Mouse (Mus musculus): ENCODE results near the gene Mrpl43.

Gene Mrpl43

DNA sequence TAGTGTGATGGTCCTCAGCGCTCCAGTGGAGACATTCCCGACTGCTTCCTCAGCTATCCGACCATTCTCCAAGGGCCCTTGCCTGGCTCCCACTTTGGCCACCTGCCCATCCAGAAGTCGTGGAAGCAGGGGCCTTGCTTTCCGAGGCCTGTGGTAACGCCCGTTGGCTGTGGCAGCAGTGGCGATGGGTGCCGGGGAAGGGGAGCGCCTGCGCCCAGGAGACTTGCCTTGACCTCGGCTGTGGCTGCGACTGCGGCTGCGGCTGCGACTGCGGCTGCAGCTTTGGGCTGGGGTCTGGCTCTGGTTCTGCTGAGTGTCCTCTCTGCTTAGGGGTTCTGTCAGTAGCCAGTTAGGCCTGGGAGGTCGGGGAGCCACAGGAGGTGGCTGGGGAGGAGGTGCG is 22.5 kb upstream of the Mrpl43 start:
- DNase-seq = no peak

DNA sequence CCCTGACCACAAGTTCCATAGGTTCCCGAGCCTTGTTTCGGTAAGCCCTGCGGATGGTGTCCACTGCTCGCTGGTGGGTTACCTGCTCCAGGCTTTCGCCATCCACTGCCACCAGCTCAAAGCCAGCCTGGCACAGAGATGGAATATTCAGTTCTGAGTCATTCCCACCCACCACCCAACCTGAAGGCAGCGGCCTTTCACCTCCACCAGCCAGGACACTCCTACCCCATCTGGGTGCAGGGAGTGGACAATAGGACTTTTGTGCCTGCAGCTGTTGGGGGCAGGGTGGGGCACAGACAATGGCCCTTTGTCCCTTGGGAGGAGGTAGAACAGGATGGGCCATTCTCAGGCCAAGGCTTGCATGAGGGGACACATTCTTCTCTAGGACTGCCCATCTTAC is 21.6 kb upstream of the Mrpl43 start:
- DNase-seq = no peak

DNA sequence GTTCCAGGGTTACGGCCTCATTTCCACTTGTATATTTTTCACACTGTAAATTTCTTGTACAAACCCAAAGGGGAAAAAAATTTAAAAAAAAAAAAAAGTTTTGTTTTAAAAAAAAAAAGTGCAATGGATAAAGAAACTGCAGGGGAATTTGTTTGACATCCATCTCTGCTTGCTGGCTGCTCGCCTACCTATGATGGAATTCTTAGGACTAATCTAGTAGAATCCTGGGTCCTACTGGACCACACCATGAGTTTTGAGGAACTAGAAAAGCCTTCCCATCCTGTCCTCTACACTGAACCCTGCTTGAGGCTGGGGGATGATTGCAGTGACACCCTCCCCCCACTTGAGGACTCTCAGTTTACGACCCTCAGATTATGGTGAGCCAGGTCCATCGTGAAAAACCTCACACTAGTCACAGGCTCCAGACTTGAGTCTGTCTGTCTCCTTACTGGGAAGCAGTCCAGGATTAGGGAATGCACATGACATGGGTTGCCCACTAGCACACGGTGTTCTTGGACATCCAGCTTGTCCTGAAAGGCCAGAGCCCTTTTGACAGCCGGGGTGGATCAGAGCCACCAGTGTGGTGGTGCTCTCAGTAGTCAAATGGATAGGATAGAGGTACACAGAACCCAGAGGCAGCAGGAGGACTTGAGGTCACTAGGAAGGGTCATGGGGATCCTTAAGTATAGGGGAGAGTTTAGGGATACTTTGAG is 20.9 kb upstream of the Mrpl43 start:
- no peak for DNase-seq

DNA sequence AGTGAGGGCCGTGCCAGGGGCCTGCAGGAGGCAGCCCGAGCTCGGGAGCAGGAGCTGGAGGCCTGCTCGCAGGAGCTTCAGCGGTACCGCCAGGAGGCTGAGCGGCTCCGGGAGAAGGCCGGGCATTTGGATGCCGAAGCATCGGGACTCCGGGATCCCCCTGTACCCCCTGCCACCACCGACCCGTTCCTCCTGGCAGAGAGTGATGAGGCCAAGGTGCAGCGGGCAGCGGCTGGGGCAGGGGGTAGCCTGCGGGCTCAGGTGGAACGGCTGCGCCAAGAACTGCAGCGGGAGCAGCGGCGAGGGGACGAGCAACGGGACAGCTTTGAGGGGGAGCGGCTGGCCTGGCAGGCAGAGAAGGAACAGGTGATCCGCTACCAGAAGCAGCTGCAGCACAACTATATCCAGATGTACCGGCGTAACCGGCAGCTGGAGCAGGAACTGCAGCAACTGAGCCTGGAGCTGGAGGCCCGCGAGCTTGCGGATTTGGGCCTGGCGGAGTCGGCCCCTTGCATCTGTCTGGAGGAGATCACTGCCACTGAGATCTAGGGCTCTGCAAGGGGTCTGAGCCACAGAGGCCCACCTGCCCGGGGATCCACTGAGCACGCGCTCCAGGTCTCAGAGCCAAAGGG is 19.8 kb upstream of the Mrpl43 start:
- DNase-seq = no peak

DNA sequence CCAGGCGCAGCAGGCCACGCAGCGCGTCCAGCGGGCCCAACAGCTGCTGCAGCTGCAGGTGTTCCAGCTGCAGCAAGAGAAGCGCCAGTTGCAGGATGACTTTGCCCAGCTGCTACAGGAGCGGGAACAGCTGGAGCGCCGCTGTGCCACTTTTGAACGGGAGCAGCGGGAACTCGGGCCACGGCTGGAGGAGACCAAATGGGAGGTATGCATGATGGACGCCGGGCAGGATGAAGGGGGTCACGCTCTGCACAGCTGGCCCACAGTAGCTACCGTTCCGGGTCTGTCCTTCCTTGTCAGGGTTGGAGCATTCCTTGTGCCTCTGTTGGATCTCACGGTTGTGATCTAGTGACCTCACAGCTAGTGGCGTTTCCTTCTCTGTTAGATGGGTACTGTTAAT is 18.5 kb upstream of the Mrpl43 start:
- DNase-seq = no peak

DNA sequence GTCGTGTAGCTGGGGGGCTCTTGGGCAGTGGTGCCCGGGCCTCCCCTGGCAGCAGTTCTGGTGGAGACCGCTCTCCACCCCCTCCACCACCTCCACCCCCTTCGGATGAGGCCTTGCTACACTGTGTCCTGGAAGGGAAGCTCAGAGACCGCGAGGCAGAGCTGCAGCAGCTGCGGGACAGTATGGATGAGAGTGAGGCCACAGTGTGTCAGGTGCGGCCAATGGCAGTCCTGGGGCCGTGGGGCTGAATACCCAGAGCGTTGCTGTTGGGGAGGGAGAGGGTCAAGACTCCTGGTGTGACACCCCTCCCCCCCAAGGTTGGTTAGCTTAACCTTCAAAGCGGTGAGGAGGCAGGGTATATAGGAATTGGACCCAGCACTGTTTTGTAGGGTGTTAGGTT is 17.8 kb upstream of the Mrpl43 start:
- DNase-seq = no peak

DNA sequence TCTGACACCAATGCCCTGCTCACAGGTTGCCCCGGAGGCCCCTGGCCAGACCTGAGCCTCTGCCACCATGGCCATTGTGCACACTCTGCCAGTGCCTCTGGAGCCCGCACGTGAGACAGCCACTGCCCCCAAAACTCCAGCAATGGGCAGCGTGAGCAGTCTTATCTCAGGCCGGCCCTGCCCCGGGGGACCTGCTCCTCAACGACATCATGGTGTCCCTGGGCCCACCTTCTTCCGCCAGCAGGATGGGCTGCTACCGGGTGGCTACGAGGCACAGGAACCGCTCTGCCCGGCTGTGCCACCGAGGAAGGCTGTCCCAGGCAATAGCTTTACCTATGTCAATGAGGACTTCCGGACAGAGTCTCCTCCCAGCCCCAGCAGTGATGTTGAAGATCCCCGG is 15.1 kb upstream of the Mrpl43 start:
- DNase-seq = no peak

DNA sequence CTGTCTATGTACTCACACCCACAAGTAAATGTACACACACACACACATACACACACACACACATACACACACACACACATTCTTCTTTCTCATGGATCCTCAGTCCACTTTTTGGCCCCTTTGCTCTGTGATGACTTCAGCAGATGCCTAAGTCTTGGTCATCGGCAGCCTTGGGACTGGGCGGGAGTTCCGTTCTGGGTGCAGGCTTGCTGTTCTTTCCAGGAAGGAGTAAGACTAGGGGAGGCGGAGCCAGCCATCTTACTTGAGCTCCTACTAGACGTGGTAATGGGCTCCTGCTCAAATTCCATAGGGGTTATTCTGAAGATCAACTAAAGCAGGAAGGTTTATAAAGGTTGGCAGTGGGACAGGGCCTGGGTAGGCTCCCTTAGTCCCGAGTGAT is 14.1 kb upstream of the Mrpl43 start:
- DNase-seq = no peak

DNA sequence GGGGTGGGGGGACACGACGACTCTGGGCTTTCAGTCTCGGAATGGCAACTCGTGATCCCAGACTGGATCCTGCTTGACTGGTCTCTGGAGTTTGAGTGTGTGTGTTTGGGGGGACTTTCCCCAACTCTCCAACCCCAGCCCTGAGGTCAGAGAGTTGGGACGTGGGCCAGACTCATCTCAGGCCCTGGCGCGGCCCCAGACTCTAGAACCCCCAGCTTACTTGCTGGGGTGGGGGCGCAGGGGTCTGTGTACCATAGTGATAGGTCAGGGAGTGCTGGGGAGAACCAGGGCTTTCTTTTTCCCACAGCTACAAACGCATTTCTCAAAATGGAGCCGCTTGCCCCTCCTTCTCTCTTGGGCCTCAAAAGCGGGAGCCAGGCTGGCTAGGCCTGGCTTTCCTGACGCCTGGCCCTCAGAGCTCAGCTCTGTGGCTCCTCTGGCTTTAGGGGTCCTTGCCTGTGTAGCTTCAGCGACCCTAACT is 12.1 kb upstream of the Mrpl43 start:
- DNase-seq = peak; percentile 75

DNA sequence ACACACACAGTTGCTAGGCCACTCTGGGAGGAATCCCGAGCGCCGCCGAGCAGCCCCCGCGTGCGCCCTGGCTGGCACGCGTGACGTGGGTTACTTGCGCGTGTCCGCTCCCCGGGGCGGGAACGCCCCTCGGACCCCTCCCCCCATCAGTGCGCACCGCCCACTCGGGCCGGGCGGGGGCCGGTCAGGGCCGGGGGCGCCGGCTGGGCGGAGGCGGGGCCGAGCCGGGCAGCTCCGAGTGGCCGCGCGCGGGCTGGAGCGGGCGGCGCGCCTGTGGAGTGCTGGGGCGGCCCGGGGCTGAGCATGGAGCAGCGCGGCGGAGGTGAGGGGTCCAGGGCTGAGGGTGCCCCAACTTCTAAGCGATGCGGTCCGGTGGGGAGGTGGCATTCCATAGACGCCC is 11.7 kb upstream of the Mrpl43 start:
- DNase-seq = peak; percentile 84

DNA sequence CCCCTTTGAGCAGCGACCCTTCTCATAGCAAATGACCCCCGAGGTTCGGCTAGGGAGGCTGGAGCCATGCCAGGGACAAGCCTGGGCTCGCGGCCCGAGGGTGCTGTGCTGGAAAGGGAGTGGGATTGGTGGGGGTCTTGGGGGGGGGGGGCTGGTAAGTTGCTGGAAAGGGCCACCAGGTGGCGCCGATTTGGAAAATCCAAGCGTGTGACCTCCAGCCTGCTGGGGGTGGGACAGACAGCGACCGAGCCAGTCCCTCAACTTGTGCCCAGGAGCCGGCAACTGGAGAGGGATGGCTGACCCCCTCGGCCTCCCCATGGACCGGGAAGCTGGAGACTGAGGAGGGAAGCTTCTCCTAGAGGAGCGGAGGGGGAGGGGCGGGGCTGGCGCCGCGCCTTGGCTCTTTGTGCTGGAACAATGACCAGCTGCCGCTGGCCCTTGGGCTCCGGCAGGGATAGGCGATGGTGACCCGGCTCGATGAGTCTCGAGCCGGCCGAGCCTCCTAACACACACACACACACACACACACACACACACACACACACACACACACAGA is 11.1 kb upstream of the Mrpl43 start:
- peak; percentile 89 for DNase-seq

DNA sequence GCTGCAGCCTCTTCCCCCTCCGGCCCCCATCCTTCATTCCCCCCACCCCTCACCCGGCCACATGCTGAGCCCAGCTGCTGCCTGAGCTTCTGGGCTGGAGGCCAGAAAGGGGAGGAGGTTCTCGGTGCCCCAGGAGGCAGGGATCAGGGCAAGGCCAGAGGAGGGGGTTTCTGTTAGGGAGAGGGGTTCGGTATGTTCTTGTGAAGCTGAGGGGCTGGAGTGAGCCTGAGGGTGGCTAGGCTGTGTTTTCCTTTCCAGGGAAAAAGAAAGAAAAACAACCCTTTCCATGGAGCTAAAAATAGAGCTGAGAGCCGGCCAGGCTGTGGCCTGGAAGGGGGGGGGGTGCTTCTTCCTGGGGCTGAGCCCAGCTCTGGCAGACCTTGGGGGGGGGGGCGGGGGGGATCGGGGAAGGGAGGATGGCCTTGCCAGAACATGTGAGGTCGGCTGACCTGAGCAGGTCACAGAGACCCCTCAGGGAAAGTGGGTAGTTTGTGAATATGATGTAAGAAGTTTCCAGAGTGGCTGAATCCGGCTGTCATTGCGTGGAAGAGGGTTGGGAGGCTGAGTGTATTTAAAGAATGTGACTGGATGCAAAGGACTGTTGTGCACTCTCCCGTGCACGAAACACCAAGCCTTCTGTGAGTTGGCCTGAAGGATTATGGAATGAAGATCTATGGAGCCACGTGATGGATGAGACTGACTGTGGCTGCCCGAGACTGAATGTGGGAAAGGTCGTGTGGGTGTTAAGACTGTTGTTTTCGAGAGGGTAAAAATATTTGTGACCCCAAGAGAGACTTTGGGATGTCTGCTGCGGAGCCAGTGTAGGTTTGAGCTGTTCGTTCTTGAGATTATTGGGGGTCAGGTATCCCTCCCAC is 10.3 kb upstream of the Mrpl43 start:
- peak; percentile 89 for DNase-seq

DNA sequence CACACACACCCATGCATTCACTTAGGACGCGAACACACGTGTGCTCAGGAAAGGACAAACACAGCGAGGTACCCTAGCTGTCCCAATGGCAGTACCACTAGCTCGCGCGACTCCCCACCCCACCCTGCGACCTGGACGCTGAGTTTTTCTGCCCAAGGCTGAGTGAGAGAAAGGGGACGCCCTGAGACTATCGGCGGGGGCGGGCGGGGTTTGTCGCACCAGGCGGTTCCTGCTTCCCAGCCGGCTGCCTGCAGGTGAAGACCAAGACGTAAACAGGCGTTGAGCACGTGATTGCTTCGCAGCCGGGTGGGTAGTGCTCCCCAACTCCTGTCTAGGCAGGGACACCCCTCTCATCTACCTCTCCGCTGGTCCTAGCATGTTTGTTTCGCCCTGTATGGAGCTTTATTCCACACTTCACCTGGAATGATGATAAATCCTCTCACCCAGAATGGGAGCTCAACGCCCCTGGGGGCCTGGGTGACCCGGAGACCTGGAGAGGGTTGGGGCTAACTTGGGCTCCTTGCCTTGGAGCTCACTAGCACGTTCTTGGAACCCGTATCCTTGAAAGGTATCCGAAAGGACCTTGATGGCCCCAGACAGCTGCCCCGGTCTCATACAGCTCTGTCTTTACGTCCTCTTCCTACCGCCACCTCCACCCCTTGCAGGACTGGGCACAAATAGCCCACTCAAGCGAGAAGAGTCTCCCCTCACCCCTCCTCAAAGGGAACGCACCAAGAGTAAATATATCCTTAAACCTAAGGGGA is 9.5 kb upstream of the Mrpl43 start:
- peak; percentile 82 for DNase-seq

DNA sequence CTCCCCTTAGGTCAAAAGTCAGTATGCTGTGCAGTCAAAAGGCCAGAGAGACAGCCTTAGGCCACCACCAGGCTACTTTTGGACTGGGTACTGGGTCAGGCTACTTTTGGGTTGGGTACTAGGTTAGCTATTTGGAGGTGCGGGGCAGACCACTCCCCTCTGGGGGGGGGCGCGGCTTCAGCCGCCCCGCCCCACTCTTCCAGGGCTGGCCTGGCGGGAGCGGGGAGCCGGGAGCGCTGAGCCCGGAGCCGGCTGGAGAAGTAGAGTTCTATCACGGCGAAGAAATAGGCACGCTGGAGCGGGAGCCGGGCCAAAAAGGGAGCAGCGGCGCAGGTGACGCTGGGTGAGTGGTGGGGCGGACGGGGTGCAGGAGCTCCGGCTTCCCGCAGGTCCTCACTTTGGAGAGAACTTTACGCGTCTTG is 8.8 kb upstream of the Mrpl43 start:
- peak; percentile 78 for DNase-seq

DNA sequence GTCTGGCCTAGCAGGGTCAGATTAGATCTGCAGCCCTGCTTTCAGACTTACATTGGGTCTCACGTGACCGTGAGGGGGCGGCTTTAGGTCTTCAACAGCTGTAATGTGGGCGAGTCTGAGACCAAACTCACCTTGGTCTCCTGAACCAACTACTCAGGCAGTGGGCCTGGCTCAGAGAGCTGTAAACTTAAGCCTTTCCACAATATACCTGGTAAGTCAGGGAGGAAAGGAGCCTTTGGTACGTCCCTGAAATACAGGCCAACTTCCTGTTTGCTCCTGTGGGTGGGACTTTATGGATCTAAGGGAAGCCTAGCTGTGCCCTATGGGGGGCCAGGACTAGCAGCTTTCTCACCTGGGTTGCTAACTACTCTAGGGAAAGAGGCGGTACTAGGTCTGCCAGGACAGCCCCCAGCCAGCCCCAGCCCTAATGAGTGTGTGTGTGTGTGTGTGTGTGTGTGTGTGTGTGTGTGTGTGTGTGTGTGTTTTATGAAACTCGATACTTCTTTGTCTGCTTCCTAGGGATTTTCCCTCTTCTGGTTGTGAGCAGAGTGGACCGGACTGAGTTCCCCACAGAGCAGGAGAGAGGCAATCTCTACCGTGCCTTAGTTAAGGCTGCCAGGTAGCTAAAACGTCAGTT is 8.2 kb upstream of the Mrpl43 start, which contains the start of gene Lzts2:
TSS of gene Lzts2 (plus strand) at position 80 of the 637 bp plus-strand sequence.
- no peak for DNase-seq

DNA sequence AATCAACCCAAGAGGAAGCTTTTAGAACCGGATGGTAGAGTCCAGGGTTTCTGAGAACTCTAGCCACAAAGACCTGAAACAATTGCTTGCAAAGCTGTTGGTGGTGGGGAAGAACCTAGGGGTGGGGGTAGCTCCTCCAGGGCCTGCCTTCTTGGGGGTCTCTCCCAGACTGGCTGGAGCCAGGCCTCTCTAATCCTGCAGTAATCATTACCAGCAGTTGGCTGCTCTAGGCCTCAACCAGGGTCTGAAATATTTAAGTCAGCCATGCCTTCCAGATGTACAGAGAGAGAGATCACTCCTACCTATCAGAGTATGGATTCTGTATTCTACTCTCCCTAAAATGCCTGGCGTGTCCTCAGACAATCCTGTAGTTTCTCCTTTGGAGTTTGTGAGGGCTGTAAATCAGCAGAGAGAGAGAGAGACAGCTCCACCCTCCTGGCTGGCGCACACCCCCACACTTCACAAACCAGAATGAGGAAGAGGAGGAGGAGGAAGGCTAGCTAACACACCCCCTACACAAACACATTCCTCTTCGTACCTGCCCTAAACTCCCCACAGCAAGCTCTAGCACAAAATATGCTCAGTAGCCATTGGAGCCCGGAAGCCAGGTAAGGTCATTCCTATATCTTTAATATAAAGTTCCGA is 7.5 kb upstream of the Mrpl43 start:
- DNase-seq = no peak

DNA sequence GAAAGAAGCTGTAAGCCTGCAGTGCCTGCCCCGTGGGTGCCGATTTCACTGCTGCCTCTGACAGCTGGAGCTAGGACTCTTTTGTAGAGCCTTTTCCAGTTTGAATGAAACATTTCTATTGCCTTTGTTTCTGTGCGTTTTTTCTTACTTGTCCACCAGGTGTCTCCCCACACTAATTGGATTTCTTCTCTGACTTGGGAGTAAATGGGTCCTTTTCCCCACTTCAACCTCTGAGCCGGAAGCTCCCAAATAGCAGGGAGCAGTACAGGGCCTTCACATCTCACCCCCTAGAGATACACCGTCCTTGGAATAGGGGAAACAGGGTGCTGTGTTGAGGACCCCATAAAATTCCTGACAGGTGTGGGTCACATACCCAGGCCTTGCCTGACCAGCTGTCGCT is 6.4 kb upstream of the Mrpl43 start:
- DNase-seq = peak; percentile 75

DNA sequence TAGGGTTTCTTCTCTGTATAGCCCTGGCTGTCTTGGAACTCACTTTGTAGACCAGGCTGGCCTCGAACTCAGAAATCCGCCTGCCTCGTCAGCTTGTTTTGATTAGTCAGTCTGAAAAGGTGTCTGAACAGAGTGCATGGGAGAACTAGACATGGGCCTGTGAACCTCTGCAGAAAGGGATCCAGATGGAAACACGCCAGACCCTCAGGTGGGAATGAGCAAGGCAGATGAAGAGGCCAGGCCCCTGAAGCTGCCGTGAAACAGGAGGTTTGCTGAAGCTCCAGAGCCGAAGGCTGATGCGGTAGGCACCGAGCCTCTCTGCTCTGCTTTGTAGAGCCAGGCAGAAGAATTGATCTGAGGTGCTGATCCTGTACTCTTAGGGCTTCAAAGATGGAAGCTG is 6.0 kb upstream of the Mrpl43 start:
- DNase-seq = no peak

DNA sequence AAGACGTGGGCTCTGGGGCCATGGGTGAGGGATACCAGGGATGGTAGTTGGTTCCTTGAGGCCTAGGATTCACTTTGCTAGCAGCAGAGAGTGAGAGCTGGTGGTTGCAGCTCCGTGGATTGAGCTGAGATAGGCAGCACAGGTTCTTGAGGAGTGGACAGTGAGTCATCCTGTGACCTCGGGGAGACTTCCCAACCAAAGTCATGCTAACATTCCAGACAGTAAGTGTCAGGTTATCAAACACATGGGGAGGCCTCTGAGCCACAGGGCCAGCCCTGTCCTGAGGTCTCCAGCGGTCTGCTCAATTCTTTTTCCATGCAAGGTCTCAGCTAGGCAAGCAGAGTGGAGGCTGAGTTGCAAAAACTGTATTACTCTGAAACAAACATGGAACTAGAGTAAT is 4.4 kb upstream of the Mrpl43 start:
- no peak for DNase-seq

DNA sequence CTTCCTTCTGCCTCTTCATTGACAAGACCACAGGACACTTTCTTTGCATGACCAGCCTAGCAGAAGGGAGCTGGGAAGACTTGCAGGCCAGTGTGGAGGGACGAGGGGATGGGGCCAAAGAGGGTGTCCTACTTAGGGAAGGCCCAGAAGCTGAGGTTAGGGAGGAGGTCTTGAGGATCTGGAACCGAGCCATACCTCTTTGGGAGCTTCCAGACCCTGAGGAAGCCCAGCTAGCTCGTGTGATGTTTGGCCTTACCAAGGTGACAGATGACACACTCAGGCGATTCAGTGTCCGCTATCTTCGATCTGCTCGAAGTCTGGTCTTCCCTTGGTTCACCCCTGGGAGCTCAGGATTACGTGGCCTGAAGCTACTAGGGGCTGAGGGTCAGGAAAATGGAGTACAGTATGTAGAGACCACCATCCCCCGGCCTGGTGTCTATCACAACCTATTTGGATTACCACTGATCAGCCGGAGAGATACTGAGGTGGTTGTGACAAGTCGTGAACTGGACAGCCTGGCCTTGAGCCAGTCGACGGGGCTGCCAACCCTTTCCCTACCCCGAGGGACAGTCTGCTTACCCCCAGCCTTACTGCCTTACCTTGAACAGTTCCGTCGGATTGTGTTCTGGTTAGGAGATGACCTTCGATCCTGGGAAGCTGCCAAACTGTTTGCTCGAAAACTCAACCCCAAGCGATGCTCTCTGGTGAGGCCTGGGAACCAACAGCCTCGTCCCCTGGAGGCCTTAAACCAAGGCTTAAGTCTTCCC is 1.4 kb upstream of the Mrpl43 start:
- DNase-seq = no peak

DNA sequence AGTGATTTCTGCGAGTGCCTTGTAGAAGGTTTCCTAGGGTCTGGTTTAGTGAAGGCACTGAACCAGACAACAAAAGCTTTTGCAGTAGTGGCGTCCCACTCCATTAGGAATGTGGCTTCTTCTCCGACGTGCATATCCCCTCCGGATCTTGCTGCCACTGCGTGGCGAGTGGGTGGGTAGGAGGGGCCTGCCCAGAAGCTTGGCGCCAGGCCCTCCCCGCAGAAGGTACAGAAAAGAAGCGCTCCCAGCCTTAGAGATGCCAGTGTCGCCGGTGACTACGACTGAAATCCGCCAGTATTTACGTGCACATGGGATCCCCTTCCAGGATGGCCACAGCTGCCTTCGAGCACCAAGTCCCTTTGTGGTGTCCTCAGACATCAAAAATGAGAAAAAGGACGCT is 779 bp upstream of the Mrpl43 start:
- DNase-seq = no peak

Measured in cerebellum, adult 9-10 months (tissue).